Mouse (Mus musculus): Measurements from ENCODE around the gene Dnph1.
A peak's percentile ranks its signal among the peaks of the same experiment; 100 is the strongest.
"Not testable (repeated sequence)": the region's sequence is repeated elsewhere in the genome, so short reads cannot be mapped to it uniquely, and the experiment has no call there.

The Dnph1 gene

DNA sequence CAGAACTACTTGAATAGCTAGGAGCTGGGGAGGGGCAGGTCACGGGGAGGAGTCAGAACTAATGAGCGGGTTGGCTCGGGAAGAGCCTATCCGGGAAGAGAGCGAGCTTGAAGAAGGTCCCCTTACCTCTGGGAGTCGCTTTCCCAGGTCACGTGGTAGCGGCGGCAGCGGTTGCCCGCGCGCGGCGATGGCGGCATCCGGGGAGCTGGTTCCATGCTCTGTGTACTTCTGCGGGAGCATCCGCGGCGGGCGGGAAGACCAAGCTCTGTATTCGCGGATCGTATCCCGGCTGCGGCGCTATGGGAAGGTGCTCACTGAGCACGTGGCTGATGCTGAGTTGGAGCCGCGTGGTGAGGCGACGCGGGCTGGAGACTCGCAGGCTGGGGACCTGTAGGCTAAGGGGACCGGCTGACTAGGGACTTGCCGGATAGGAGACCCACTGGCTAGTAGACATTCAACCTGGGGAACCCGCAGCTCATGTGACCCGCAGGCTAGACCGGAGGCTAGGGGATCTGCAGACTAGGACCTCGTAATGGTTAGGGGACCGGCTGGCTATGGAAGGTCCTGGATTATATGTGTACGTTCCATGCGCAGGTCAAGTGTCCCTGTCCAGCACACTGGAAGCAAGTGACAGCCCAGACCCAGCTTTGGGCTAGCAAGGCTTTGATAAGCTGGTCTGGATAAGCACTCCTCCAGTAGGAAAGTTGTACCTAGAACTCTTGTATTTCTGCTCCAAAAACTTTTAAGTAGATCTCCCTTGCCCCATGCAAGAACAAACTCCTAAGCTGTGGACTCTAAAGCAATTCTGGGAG, at the start of gene Dnph1:
TSS of gene Dnph1 (plus strand) at position 89 of the 812 bp plus-strand sequence.
- DNase-seq (ENCODE audit: low read depth) = peak; percentile 73

- no peak for DNase-seq (ENCODE audit: low read depth)
These were observed 43.8 kb upstream of the Dnph1 start for GRCm38 (mm10) chr17:46452683-46453082.

GRCm38 (mm10) chr17:46453302-46453948, 43.1 kb upstream of the Dnph1 start:
- DNase-seq (ENCODE audit: low read depth) = no peak

GRCm38 (mm10) chr17:46453970-46454411, 42.5 kb upstream of the Dnph1 start:
- DNase-seq (ENCODE audit: low read depth) = no peak

- no peak for DNase-seq (ENCODE audit: low read depth)
These were observed 42.0 kb upstream of the Dnph1 start for GRCm38 (mm10) chr17:46454539-46454938.

DNA sequence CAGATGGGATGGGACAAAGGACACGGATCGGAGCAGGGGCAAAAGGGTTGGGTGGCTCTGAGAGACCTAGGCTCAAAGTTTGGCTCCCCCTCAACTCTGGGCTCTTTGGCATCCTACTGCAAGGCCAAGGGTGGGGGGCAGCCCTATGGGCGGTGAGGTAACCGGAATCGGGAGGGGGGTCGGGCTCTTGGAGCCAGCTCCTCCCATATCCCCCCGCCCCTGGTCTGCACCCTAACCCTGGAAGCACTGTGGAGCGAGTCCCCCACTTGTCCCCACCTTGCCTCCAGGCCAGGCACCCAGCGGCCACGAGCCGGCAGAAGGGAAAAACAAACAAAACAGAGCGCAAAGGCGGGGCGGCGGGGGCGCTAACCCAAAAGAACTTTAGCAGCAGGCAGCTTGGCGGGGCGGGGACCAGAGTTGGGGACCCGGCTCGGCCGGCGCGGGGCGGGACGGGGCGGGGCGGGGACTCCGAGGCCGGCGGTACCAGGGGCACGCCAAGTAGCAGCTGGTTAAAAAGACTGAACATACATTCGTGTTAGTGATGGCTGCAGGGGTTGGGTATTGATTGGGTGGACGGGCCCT, 41.3 kb upstream of the Dnph1 start:
- DNase-seq (ENCODE audit: low read depth) = no peak

- peak; percentile 45 for DNase-seq (ENCODE audit: low read depth)
These were observed 38.7 kb upstream of the Dnph1 start for GRCm38 (mm10) chr17:46457791-46458190.

DNA sequence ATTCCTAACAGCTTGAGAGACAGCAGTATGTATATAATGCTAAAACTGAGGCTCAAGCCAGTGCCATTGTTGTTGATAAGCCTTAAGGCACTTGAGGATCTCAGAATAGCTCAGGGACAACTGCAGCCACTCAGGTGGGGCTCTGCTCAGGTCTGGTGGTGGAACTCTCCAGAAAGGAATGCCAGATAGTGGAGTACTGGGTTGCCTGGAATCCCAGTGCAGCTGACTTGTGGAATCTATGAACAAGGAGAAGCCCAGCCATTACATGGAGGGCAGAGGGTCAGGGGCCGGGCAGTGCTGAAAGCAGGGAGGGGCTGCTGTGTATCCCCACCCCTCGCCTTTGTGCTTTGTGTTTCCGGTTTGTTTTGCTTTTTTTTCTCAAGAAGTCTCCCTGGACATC, 38.1 kb upstream of the Dnph1 start:
- DNase-seq (ENCODE audit: low read depth) = no peak

- no peak for DNase-seq (ENCODE audit: low read depth)
These were observed 35.8 kb upstream of the Dnph1 start for GRCm38 (mm10) chr17:46460673-46461072.

GRCm38 (mm10) chr17:46461347-46461746, 35.2 kb upstream of the Dnph1 start:
- no peak for DNase-seq (ENCODE audit: low read depth)

DNA sequence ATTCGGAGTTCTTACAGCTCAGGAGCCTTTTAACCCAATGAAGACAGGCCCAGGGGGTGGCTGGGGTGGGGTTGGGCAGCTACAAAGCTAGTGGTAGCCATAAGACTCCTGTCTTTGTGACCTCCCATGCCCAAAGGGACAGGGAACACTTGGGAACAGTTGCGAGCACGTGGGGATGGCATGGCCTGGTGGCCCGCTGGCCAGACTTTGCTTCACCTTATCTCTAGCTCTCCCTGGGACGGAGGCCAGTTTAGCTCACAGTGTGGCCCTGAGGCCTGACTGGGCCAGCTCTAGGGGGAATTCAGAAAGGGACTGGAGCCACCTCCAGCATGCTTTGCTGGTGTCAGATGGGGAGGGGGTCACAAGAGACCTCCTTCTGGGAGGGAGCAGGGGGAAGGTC, 34.3 kb upstream of the Dnph1 start:
- no peak for DNase-seq (ENCODE audit: low read depth)

- no peak for DNase-seq (ENCODE audit: low read depth)
These were observed 28.7 kb upstream of the Dnph1 start for GRCm38 (mm10) chr17:46467830-46468229.

- DNase-seq (ENCODE audit: low read depth) = no peak
These were observed 19.9 kb upstream of the Dnph1 start for GRCm38 (mm10) chr17:46476601-46477000.

DNA sequence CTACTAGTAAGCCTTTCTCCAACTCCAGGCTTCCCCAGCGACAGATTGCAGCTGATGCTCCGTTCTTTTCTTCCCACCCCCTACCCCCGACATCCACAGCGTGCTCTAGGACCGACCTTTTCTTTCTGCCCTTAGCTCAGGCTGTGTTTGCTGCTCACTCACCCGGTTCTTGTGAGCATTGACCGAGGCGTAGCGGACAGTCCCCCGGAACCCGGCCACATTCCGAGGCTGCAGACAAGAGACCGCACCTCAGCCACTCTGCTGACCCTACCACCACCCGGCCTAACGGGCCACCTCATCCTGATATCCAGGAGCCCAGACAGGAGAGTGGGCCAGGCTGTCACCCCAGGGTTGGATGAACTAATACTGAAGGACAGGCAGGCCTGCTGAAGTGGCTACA, 19.2 kb upstream of the Dnph1 start:
- DNase-seq (ENCODE audit: low read depth) = no peak

GRCm38 (mm10) chr17:46483561-46484001, 12.9 kb upstream of the Dnph1 start:
- no peak for DNase-seq (ENCODE audit: low read depth)

GRCm38 (mm10) chr17:46484021-46484431, 12.5 kb upstream of the Dnph1 start:
- no peak for DNase-seq (ENCODE audit: low read depth)

GRCm38 (mm10) chr17:46484461-46484875, 12.0 kb upstream of the Dnph1 start:
- no peak for DNase-seq (ENCODE audit: low read depth)

DNA sequence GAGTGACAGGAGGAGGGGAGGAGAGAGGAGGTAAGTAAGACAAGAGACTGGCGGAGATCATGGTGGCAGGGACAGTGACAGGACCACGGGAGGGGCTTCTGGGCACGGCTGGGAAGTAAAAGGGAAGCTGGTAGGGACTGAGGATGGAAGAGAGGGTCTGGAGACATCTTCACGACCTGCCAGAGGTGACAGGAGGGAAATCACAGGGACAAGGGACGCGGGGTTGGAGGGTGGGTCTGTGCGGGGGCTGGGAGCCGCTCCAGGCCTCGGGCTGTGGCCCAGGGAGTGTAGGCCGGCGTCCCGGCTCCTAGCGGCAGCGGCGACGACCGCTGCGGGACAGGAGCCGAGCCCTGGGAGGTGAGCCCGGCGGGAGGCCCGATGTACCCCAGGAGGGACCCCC, 9.5 kb upstream of the Dnph1 start:
- no peak for DNase-seq (ENCODE audit: low read depth)

DNA sequence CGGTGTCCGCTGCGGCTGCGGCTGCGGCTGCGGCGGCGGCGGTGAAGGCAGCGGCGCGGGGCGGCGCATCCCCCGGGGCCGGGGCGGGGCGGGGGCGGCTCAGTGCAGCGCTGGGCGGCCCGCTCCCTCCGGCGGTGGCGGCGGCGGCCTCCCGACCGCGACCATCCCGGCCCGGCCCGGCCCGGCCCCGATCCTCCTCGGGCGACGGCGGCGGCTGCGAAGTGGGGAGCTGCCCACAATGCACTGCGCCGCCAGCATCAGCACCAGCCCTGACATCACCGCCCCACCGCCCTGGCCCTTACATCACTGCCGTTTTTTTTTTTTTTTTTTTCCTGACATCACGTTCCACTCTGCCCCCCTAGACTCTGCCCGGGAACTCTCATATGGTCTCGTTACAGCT, 9.1 kb upstream of the Dnph1 start, which contains the start of gene Ttbk1:
TSS of gene Ttbk1 (minus strand) at position 245 of the 400 bp plus-strand sequence.
- no peak for DNase-seq (ENCODE audit: low read depth)

DNA sequence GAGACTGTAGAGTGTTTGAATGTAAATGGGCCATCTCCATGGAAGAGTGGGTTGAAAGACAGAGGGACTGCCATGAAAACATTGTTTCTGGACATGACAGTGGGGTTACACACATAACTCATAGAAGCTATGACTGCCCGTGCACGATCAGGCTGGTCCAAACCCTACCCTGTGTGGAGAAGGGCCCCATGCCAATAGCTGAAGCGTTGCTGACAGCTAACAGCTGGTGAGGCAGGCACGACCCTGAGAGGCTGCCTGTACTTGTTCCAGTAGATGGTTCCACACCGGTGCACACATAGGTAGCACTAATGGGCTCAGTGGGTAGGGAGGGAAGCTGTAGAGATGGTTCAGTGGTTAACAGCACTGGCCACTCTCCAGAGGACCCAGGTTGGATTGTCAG, 1.0 kb upstream of the Dnph1 start:
- DNase-seq (ENCODE audit: low read depth) = peak; percentile 19

GRCm38 (mm10) chr17:46496081-46496480, 430 bp upstream of the Dnph1 start:
- not testable (repeated sequence) for DNase-seq (ENCODE audit: low read depth)

DNA sequence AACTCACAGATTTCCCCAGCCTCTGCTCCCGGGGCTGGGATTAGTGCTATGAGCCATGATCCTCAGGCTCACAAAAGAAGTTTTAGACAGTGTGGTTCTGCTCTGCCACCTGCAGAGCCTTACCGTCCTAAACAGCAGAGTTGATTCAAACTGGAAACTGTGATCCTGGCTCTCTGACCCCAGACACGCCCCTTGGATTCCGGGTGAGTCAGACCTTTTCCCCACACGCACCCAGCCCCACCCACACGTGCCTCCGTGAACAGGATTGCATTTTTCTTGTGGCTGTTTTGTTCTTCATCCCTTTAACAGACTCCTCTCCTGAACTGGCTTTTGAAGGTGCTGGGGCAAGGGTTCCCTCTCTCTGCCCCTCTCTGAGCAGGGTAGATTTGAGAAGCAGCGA, 1.4 kb downstream of the Dnph1 start:
- peak; percentile 80 for DNase-seq (ENCODE audit: low read depth)

DNA sequence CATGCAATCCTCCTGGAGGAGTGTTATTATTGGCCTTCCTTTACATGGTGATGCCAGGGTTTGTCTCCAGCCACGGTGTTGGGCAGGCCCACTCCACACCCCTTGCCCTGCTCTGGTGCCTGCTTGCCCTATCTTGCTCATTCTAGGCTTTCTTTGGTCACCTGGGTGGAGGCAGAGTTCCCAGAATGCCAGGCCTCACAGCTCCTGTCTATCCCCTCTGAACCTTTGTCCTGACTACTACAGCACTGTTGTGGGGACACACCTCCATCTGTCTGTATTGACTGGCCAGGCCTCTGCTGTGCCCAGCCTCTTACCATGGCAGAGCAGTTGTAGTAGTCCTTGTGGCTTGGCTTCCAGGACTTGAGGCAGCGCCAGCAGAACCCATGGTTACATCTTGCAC, 6.3 kb downstream of the Dnph1 start:
- DNase-seq (ENCODE audit: low read depth) = no peak

Measured in NIH3T3 (cell line).